Mouse (Mus musculus): ENCODE measurements around the gene Cd3d. TPM values are rescaled to one million over a fixed set of nuclear protein-coding genes. Genes with fewer than 3 reads are reported as not detected.

Gene Cd3d
- polyA plus RNA-seq, 1 experiment from 2014 or later, result not detected

- H3K9me3 ChIP-seq (ENCODE audit: control insufficient read depth, low read length), result no peaks in the 10 kb centered on the region
- 35% methylated on average over 6 of the region's 6 CpGs for WGBS
- H3K36me3 ChIP-seq (ENCODE audit: control insufficient read depth, insufficient read depth, low read length), result no peaks in the 10 kb centered on the region
- no peaks in the 10 kb centered on the region for H3K4me1 ChIP-seq (ENCODE audit: control insufficient read depth, insufficient read depth, low read length)
- no peak overlapping the region for H3K27ac ChIP-seq (replicated peaks; ENCODE audit: low read depth, low read length)
- ATAC-seq (ENCODE audit: low read depth) (no peak), DNase-seq (ENCODE audit: low spot score) (no peak)
- H3K9ac ChIP-seq (ENCODE audit: low read depth, low read length), result no peak overlapping the region
- no peak overlapping the region for H3K4me3 ChIP-seq (ENCODE audit: low read depth, low read length)
- no peak overlapping the region for H3K4me2 ChIP-seq (ENCODE audit: low read depth, low read length)
- H3K27me3 ChIP-seq (replicated peaks; ENCODE audit: control insufficient read depth, insufficient read depth, low read length), result no peaks in the 10 kb centered on the region
These were observed 29.7 kb downstream of the Cd3d start for GRCm38 (mm10) chr9:45011291-45011690.

- no peak overlapping the region for H3K9ac ChIP-seq (ENCODE audit: low read depth, low read length)
- 27% methylated on average over 2 of the region's 2 CpGs for WGBS
- no peaks in the 10 kb centered on the region for H3K27me3 ChIP-seq (replicated peaks; ENCODE audit: control insufficient read depth, insufficient read depth, low read length)
- no peak overlapping the region for H3K4me2 ChIP-seq (ENCODE audit: low read depth, low read length)
- no peaks in the 10 kb centered on the region for H3K9me3 ChIP-seq (ENCODE audit: control insufficient read depth, low read length)
- DNase-seq (ENCODE audit: low spot score) (no peak), ATAC-seq (ENCODE audit: low read depth) (no peak)
- H3K4me1 ChIP-seq (ENCODE audit: control insufficient read depth, insufficient read depth, low read length), result no peaks in the 10 kb centered on the region
- H3K4me3 ChIP-seq (ENCODE audit: low read depth, low read length), result no peak overlapping the region
- H3K36me3 ChIP-seq (ENCODE audit: control insufficient read depth, insufficient read depth, low read length), result no peaks in the 10 kb centered on the region
- H3K27ac ChIP-seq (replicated peaks; ENCODE audit: low read depth, low read length), result no peak overlapping the region
These were observed 33.3 kb downstream of the Cd3d start for GRCm38 (mm10) chr9:45014879-45015278.

GRCm38 (mm10) chr9:45015841-45016240, 34.3 kb downstream of the Cd3d start:
- no peak for ATAC-seq (ENCODE audit: low read depth)
- no peak overlapping the region for H3K4me3 ChIP-seq (ENCODE audit: low read depth, low read length)
- H3K27me3 ChIP-seq (replicated peaks; ENCODE audit: control insufficient read depth, insufficient read depth, low read length), result no peaks in the 10 kb centered on the region
- H3K9me3 ChIP-seq (ENCODE audit: control insufficient read depth, low read length), result no peaks in the 10 kb centered on the region
- no peak overlapping the region for H3K27ac ChIP-seq (replicated peaks; ENCODE audit: low read depth, low read length)
- H3K4me1 ChIP-seq (ENCODE audit: control insufficient read depth, insufficient read depth, low read length), result no peaks in the 10 kb centered on the region
- WGBS, result 73% methylated on average over 3 of the region's 3 CpGs
- no peak overlapping the region for H3K4me2 ChIP-seq (ENCODE audit: low read depth, low read length)
- no peak for DNase-seq (ENCODE audit: low spot score)
- H3K9ac ChIP-seq (ENCODE audit: low read depth, low read length), result no peak overlapping the region
- H3K36me3 ChIP-seq (ENCODE audit: control insufficient read depth, insufficient read depth, low read length), result no peaks in the 10 kb centered on the region

- Histone ChIP-seq H3K9ac (ENCODE audit: low read depth, low read length) (no peak overlapping the region), H3K27me3 (replicated peaks; ENCODE audit: control insufficient read depth, insufficient read depth, low read length) (no peaks in the 10 kb centered on the region), H3K4me3 (ENCODE audit: low read depth, low read length) (no peak overlapping the region), H3K36me3 (ENCODE audit: control insufficient read depth, insufficient read depth, low read length) (no peaks in the 10 kb centered on the region), H3K27ac (replicated peaks; ENCODE audit: low read depth, low read length) (no peak overlapping the region), H3K4me2 (ENCODE audit: low read depth, low read length) (no peak overlapping the region), H3K9me3 (ENCODE audit: control insufficient read depth, low read length) (no peaks in the 10 kb centered on the region), H3K4me1 (ENCODE audit: control insufficient read depth, insufficient read depth, low read length) (no peaks in the 10 kb centered on the region)
- DNase-seq (ENCODE audit: low spot score), result no peak
- ATAC-seq (ENCODE audit: low read depth), result no peak
- 85% methylated on average over 11 of the region's 11 CpGs for WGBS
These were observed 36.4 kb downstream of the Cd3d start for GRCm38 (mm10) chr9:45018031-45018430.

- no peaks in the 10 kb centered on the region for H3K9me3 ChIP-seq (ENCODE audit: control insufficient read depth, low read length)
- 0 out of 2 replicates have a peak, but pooled peaks cover 2% of the 10 kb centered on the region for H3K27me3 ChIP-seq (replicated peaks; ENCODE audit: control insufficient read depth, insufficient read depth, low read length)
- ATAC-seq (ENCODE audit: low read depth) (no peak), DNase-seq (ENCODE audit: low spot score) (peak; percentile 70)
- no peak overlapping the region for H3K27ac ChIP-seq (replicated peaks; ENCODE audit: low read depth, low read length)
- 5% methylated on average over 3 of the region's 3 CpGs for WGBS
- H3K4me3 ChIP-seq (ENCODE audit: low read depth, low read length), result no peak overlapping the region
- no peak overlapping the region for H3K9ac ChIP-seq (ENCODE audit: low read depth, low read length)
- H3K4me2 ChIP-seq (ENCODE audit: low read depth, low read length), result no peak overlapping the region
- H3K36me3 ChIP-seq (ENCODE audit: control insufficient read depth, insufficient read depth, low read length), result no peaks in the 10 kb centered on the region
- no peaks in the 10 kb centered on the region for H3K4me1 ChIP-seq (ENCODE audit: control insufficient read depth, insufficient read depth, low read length)
These were observed 41.2 kb downstream of the Cd3d start for GRCm38 (mm10) chr9:45022800-45023199.

- Histone ChIP-seq H3K9ac (ENCODE audit: low read depth, low read length) (no peak overlapping the region), H3K27ac (replicated peaks; ENCODE audit: low read depth, low read length) (no peak overlapping the region), H3K4me1 (ENCODE audit: control insufficient read depth, insufficient read depth, low read length) (no peaks in the 10 kb centered on the region), H3K27me3 (replicated peaks; ENCODE audit: control insufficient read depth, insufficient read depth, low read length) (0 out of 2 replicates have a peak, but pooled peaks cover 3% of the 10 kb centered on the region), H3K4me3 (ENCODE audit: low read depth, low read length) (no peak overlapping the region), H3K9me3 (ENCODE audit: control insufficient read depth, low read length) (no peaks in the 10 kb centered on the region), H3K36me3 (ENCODE audit: control insufficient read depth, insufficient read depth, low read length) (no peaks in the 10 kb centered on the region), H3K4me2 (ENCODE audit: low read depth, low read length) (no peak overlapping the region)
- DNase-seq (ENCODE audit: low spot score) (no peak), ATAC-seq (ENCODE audit: low read depth) (no peak)
- 57% methylated on average over 3 of the region's 3 CpGs for WGBS
These were observed 42.1 kb downstream of the Cd3d start for GRCm38 (mm10) chr9:45023638-45024037.

- no peak overlapping the region for H3K4me2 ChIP-seq (ENCODE audit: low read depth, low read length)
- H3K9me3 ChIP-seq (ENCODE audit: control insufficient read depth, low read length), result no peaks in the 10 kb centered on the region
- no peaks in the 10 kb centered on the region for H3K36me3 ChIP-seq (ENCODE audit: control insufficient read depth, insufficient read depth, low read length)
- no peak overlapping the region for H3K9ac ChIP-seq (ENCODE audit: low read depth, low read length)
- H3K4me1 ChIP-seq (ENCODE audit: control insufficient read depth, insufficient read depth, low read length), result no peaks in the 10 kb centered on the region
- H3K4me3 ChIP-seq (ENCODE audit: low read depth, low read length), result no peak overlapping the region
- whole genome bisulfite sequencing, result 75% methylated on average over 2 of the region's 2 CpGs
- ATAC-seq (ENCODE audit: low read depth), result no peak
- H3K27ac ChIP-seq (replicated peaks; ENCODE audit: low read depth, low read length), result no peak overlapping the region
- no peak for DNase-seq (ENCODE audit: low spot score)
- 0 out of 2 replicates have a peak, but pooled peaks cover 3% of the 10 kb centered on the region for H3K27me3 ChIP-seq (replicated peaks; ENCODE audit: control insufficient read depth, insufficient read depth, low read length)
These were observed 42.6 kb downstream of the Cd3d start for GRCm38 (mm10) chr9:45024187-45024586.

- no peak for ATAC-seq (ENCODE audit: low read depth)
- peak; percentile 27 for DNase-seq (ENCODE audit: low spot score)
- Histone ChIP-seq H3K27ac (replicated peaks; ENCODE audit: low read depth, low read length) (no peak overlapping the region), H3K9ac (ENCODE audit: low read depth, low read length) (no peak overlapping the region), H3K36me3 (ENCODE audit: control insufficient read depth, insufficient read depth, low read length) (no peaks in the 10 kb centered on the region), H3K4me3 (ENCODE audit: low read depth, low read length) (no peak overlapping the region), H3K4me1 (ENCODE audit: control insufficient read depth, insufficient read depth, low read length) (no peaks in the 10 kb centered on the region), H3K4me2 (ENCODE audit: low read depth, low read length) (no peak overlapping the region), H3K9me3 (ENCODE audit: control insufficient read depth, low read length) (no peaks in the 10 kb centered on the region), H3K27me3 (replicated peaks; ENCODE audit: control insufficient read depth, insufficient read depth, low read length) (0 out of 2 replicates have a peak, but pooled peaks cover 3% of the 10 kb centered on the region)
- WGBS, result 74% methylated on average over 8 of the region's 8 CpGs
These were observed 45.8 kb downstream of the Cd3d start for GRCm38 (mm10) chr9:45027376-45027775.

GRCm38 (mm10) chr9:45030341-45030740, 48.8 kb downstream of the Cd3d start:
- ATAC-seq (ENCODE audit: low read depth), result no peak
- 64% methylated on average over 6 of the region's 6 CpGs for WGBS

More at GRCm38 (mm10) chr9:45030341-45030740, 48.8 kb downstream of the Cd3d start:
- no peak overlapping the region for H3K9ac ChIP-seq (ENCODE audit: low read depth, low read length)
- H3K4me2 ChIP-seq (ENCODE audit: low read depth, low read length), result no peak overlapping the region
- H3K27me3 ChIP-seq (replicated peaks; ENCODE audit: control insufficient read depth, insufficient read depth, low read length), result 0 out of 2 replicates have a peak, but pooled peaks cover 3% of the 10 kb centered on the region
- no peaks in the 10 kb centered on the region for H3K4me1 ChIP-seq (ENCODE audit: control insufficient read depth, insufficient read depth, low read length)
- no peaks in the 10 kb centered on the region for H3K36me3 ChIP-seq (ENCODE audit: control insufficient read depth, insufficient read depth, low read length)
- no peak for DNase-seq (ENCODE audit: low spot score)
- H3K4me3 ChIP-seq (ENCODE audit: low read depth, low read length), result no peak overlapping the region
- no peak overlapping the region for H3K27ac ChIP-seq (replicated peaks; ENCODE audit: low read depth, low read length)
- H3K9me3 ChIP-seq (ENCODE audit: control insufficient read depth, low read length), result no peaks in the 10 kb centered on the region
